Mouse (Mus musculus) CH12.LX (cell line): ENCODE results near the gene Ano8. TPM values are rescaled to one million over a fixed set of nuclear protein-coding genes. Genes with fewer than 3 reads are reported as not detected.

Experiments used
- DNase-seq: peaks from one replicate; pipeline ENCODE4 v3.0.0-alpha.2; 2013; ENCODE audit errors: extremely low read depth
- H3K27ac ChIP-seq: 2 replicates; pipeline ENCODE4 v1.5.1; 2012; ENCODE audit warnings: low read depth, mild to moderate bottlenecking, control low read depth, moderate library complexity; ENCODE audit not compliant: insufficient read depth
- H3K27me3 ChIP-seq: replicated peaks from 2 replicates; pipeline ENCODE3; 2012; ENCODE audit warnings: inconsistent platforms
- H3K36me3 ChIP-seq, 2 experiments: replicated peaks in 1 of 2; 2 replicates each; pipeline versions ENCODE3 to v1.6.1; 2012; ENCODE audit warnings: inconsistent platforms in 1 of 2, low read length in 1 of 2, mild to moderate bottlenecking in 1 of 2, mixed read lengths in 1 of 2, moderate library complexity in 1 of 2; ENCODE audit not compliant: control insufficient read depth in 1 of 2, insufficient read depth in 1 of 2
- H3K4me1 ChIP-seq, 2 experiments: 2 replicates each; pipeline ENCODE4 v1.6.1; 2012; ENCODE audit warnings: inconsistent platforms in 1 of 2, moderate library complexity in 1 of 2; ENCODE audit not compliant: insufficient read depth in 2 of 2, control insufficient read depth in 1 of 2
- H3K4me2 ChIP-seq: 2 replicates; pipeline ENCODE4 v1.6.1; 2012; ENCODE audit warnings: low read depth, mild to moderate bottlenecking, control low read depth; ENCODE audit not compliant: poor library complexity, insufficient read depth, severe bottlenecking
- H3K4me3 ChIP-seq, 3 experiments: fragments of 150-350 bp in 1 of 3; sonication (generic) in 1 of 3; replicated peaks in 1 of 3; 2 replicates each; pipeline versions ENCODE3 to v1.5.1; 2011 to 2012; ENCODE audit warnings: low read depth in 2 of 3, low read length in 2 of 3, mild to moderate bottlenecking in 2 of 3, moderate library complexity in 2 of 3, control low read depth in 1 of 3, improper control_type of control experiment in 1 of 3, inconsistent platforms in 1 of 3, mixed read lengths in 1 of 3; ENCODE audit not compliant: poor library complexity in 1 of 3
- H3K79me2 ChIP-seq: replicated peaks from 2 replicates; pipeline ENCODE4 v1.6.1; 2012; ENCODE audit warnings: mild to moderate bottlenecking, moderate library complexity; ENCODE audit not compliant: control insufficient read depth, poor library complexity, insufficient read depth, severe bottlenecking; ENCODE audit errors: extremely low read depth
- H3K9ac ChIP-seq: 2 replicates; pipeline ENCODE4 v1.6.1; 2012; ENCODE audit warnings: low read depth, mild to moderate bottlenecking, control low read depth, moderate library complexity; ENCODE audit not compliant: insufficient read depth
- H3K9me3 ChIP-seq: replicated peaks from 2 replicates; pipeline ENCODE3; 2012; ENCODE audit warnings: low read length, inconsistent platforms, mixed read lengths
- BHLHE40 ChIP-seq: IDR thresholded peaks from 2 replicates; pipeline ENCODE4 v1.6.1; 2011; ENCODE audit warnings: mild to moderate bottlenecking, low read depth, low read length, improper control_type of control experiment
- CHD1 ChIP-seq: IDR thresholded peaks from 2 replicates; pipeline ENCODE4 v1.6.1; 2012; ENCODE audit warnings: low read depth, low read length, improper control_type of control experiment, inconsistent platforms
- CHD2 ChIP-seq: IDR thresholded peaks from 2 replicates; pipeline ENCODE4 v1.6.1; 2011; ENCODE audit warnings: low read length, improper control_type of control experiment
- CTCF ChIP-seq, 2 experiments: IDR thresholded peaks in 1 of 2; conservative IDR thresholded peaks in 1 of 2; 2 replicates each; pipeline ENCODE4 v1.5.1; 2011 to 2012; ENCODE audit warnings: low read depth in 2 of 2, low read length in 2 of 2, improper control_type of control experiment in 1 of 2, inconsistent platforms in 1 of 2, mild to moderate bottlenecking in 1 of 2, moderate library complexity in 1 of 2
- ELF1 ChIP-seq: IDR thresholded peaks from 2 replicates; pipeline ENCODE4 v1.6.1; 2014; ENCODE audit warnings: low read depth, mild to moderate bottlenecking, inconsistent platforms, low read length, improper control_type of control experiment
- EP300 ChIP-seq: IDR thresholded peaks from 2 replicates; pipeline ENCODE4 v1.6.1; 2011; ENCODE audit warnings: low read length, improper control_type of control experiment
- ETS1 ChIP-seq: conservative IDR thresholded peaks from 2 replicates; pipeline ENCODE4 v1.6.1; 2012; ENCODE audit warnings: low read depth, mild to moderate bottlenecking, inconsistent platforms, low read length, improper control_type of control experiment, moderate library complexity
- GABPA ChIP-seq: IDR thresholded peaks from 2 replicates; pipeline ENCODE4 v1.6.1; 2012; ENCODE audit warnings: low read depth, low read length, improper control_type of control experiment, inconsistent platforms; ENCODE audit not compliant: insufficient replicate concordance
- HCFC1 ChIP-seq: IDR thresholded peaks from 2 replicates; pipeline ENCODE4 v1.6.1; 2012; ENCODE audit warnings: low read depth, mild to moderate bottlenecking, inconsistent platforms, low read length, improper control_type of control experiment
- IRF4 ChIP-seq: IDR thresholded peaks from 2 replicates; pipeline ENCODE4 v1.6.1; 2014; ENCODE audit warnings: low read depth, mild to moderate bottlenecking, inconsistent platforms, low read length, improper control_type of control experiment
- JUND ChIP-seq: conservative IDR thresholded peaks from 2 replicates; pipeline ENCODE4 v1.6.1; 2011; ENCODE audit warnings: low read depth, low read length, improper control_type of control experiment
- KAT2A ChIP-seq: IDR thresholded peaks from 2 replicates; pipeline ENCODE4 v1.6.1; 2012; ENCODE audit warnings: low read length, improper control_type of control experiment, inconsistent platforms; ENCODE audit not compliant: insufficient replicate concordance
- MAFK ChIP-seq: IDR thresholded peaks from 2 replicates; pipeline ENCODE4 v1.6.1; 2011; ENCODE audit warnings: low read length, improper control_type of control experiment; ENCODE audit not compliant: insufficient replicate concordance
- MAX ChIP-seq: IDR thresholded peaks from 2 replicates; pipeline ENCODE4 v1.6.1; 2011; ENCODE audit warnings: low read length, improper control_type of control experiment
- MEF2A ChIP-seq: IDR thresholded peaks from 2 replicates; pipeline ENCODE4 v1.6.1; 2014; ENCODE audit warnings: low read depth, mild to moderate bottlenecking, inconsistent platforms, low read length, improper control_type of control experiment, borderline replicate concordance
- MXI1 ChIP-seq: IDR thresholded peaks from 2 replicates; pipeline ENCODE4 v1.6.1; 2011; ENCODE audit warnings: mild to moderate bottlenecking, low read depth, low read length, improper control_type of control experiment
- MYC ChIP-seq: IDR thresholded peaks from 2 replicates; pipeline ENCODE4 v1.6.1; 2011; ENCODE audit warnings: low read depth, mild to moderate bottlenecking, improper control_type of control experiment, low read length
- NELFE ChIP-seq: IDR thresholded peaks from 2 replicates; pipeline ENCODE4 v1.6.1; 2011; ENCODE audit warnings: low read depth, low read length, improper control_type of control experiment
- NRF1 ChIP-seq: IDR thresholded peaks from 2 replicates; pipeline ENCODE4 v1.6.1; 2014; ENCODE audit warnings: low read depth, mild to moderate bottlenecking, inconsistent platforms, low read length, improper control_type of control experiment, moderate library complexity
- PAX5 ChIP-seq: IDR thresholded peaks from 2 replicates; pipeline ENCODE4 v1.6.1; 2012; ENCODE audit warnings: low read length, inconsistent platforms, mixed read lengths
- POLR2A ChIP-seq: IDR thresholded peaks from 2 replicates; pipeline ENCODE4 v1.6.1; 2011; ENCODE audit warnings: low read depth, mild to moderate bottlenecking, improper control_type of control experiment, low read length
- POLR2AphosphoS2 ChIP-seq: IDR thresholded peaks from 2 replicates; pipeline ENCODE4 v1.6.1; 2011; ENCODE audit warnings: low read depth, low read length, improper control_type of control experiment
- SIN3A ChIP-seq: IDR thresholded peaks from 2 replicates; pipeline ENCODE4 v1.6.1; 2012; ENCODE audit warnings: low read length, improper control_type of control experiment, inconsistent platforms
- SMC3 ChIP-seq: IDR thresholded peaks from 2 replicates; pipeline ENCODE4 v1.6.1; 2011; ENCODE audit warnings: low read depth, low read length, improper control_type of control experiment
- TBP ChIP-seq: conservative IDR thresholded peaks from 2 replicates; pipeline ENCODE4 v1.6.1; 2011; ENCODE audit warnings: low read depth, low read length, improper control_type of control experiment
- TCF12 ChIP-seq: IDR thresholded peaks from 2 replicates; pipeline ENCODE4 v1.6.1; 2014; ENCODE audit warnings: low read depth, mild to moderate bottlenecking, inconsistent platforms, low read length, improper control_type of control experiment
- UBTF ChIP-seq: IDR thresholded peaks from 2 replicates; pipeline ENCODE4 v1.6.1; 2012; ENCODE audit warnings: low read depth, mild to moderate bottlenecking, inconsistent platforms, low read length, improper control_type of control experiment, moderate library complexity
- USF1 ChIP-seq: IDR thresholded peaks from 2 replicates; pipeline ENCODE4 v1.6.1; 2014; ENCODE audit warnings: low read depth, mild to moderate bottlenecking, inconsistent platforms, low read length, improper control_type of control experiment
- USF2 ChIP-seq: conservative IDR thresholded peaks from 2 replicates; pipeline ENCODE4 v1.6.1; 2011; ENCODE audit warnings: low read depth, low read length, improper control_type of control experiment
- ZC3H11A ChIP-seq: IDR thresholded peaks from 2 replicates; pipeline ENCODE4 v1.6.1; 2012; ENCODE audit warnings: low read depth, mild to moderate bottlenecking, inconsistent platforms, low read length, improper control_type of control experiment
- ZKSCAN1 ChIP-seq: IDR thresholded peaks from 2 replicates; pipeline ENCODE4 v1.6.1; 2012; ENCODE audit warnings: low read depth, inconsistent platforms, low read length, improper control_type of control experiment, borderline replicate concordance
- ZMIZ1 ChIP-seq: IDR thresholded peaks from 2 replicates; pipeline ENCODE4 v1.6.1; 2012; ENCODE audit warnings: low read depth, mild to moderate bottlenecking, inconsistent platforms, low read length, improper control_type of control experiment
- ZNF384 ChIP-seq: IDR thresholded peaks from 2 replicates; pipeline ENCODE4 v1.6.1; 2012; ENCODE audit warnings: low read depth, low read length, improper control_type of control experiment, inconsistent platforms
- dilution Hi-C: fragments of 300-500 bp; cut with MboI; formaldehyde crosslinking; loops from 2 replicates; pipeline ENCODE4 v1.14.3; 2020; ENCODE audit warnings: low sequenced_read_pairs; ENCODE audit not compliant: extremely low pct_unique_long_range_greater_than_20kb, extremely low pct_ligation_motif_present
- in situ Hi-C: fragments of 300-500 bp; cut with MboI; formaldehyde crosslinking; loops from 3 replicates; pipeline ENCODE4 v1.14.3; 2019; ENCODE audit warnings: low sequenced_read_pairs, low pct_ligation_motif_present, low pct_unique_long_range_greater_than_20kb, mixed read lengths
- polyA plus RNA-seq: library from polyadenylated mRNA; unstranded; fragments of >175 nt; gene quantifications from 2 replicates; pipeline ENCODE4 v1.2.1, GENCODE M21; 2012; ENCODE audit warnings: low read depth; ENCODE audit not compliant: insufficient read length
- total RNA-seq, 2 experiments: library from RNA; depleted of rRNA; stranded (reverse); fragments of 300-350 nt in 1 of 2; fragments of >200 nt in 1 of 2; gene quantifications; 2 replicates each; pipeline ENCODE4 v1.2.3; 2012 to 2014

Gene Ano8
- total and polyA plus RNA-seq, 3 experiments = 1.8 to 6.7 (median 1.9) TPM

- no peak for DNase-seq
- H3K79me2 ChIP-seq = 0 out of 2 replicates have a peak, but pooled peaks cover 6% of the 10 kb centered on the region
- H3K9ac ChIP-seq = peak overlapping the region; percentile 30
- H3K27me3 ChIP-seq = no peaks in the 10 kb centered on the region
- peaks cover 8% of the 10 kb centered on the region in 2 experiments for H3K4me1 ChIP-seq
- H3K4me3 ChIP-seq = peak overlapping the region in 2 of 3 experiments; percentile 57 to 68
- H3K36me3 ChIP-seq = peaks cover 42 to 58% of the 10 kb centered on the region in 2 experiments
- dilution Hi-C loops (no loop called here), in situ Hi-C loops (no loop called here)
- H3K4me2 ChIP-seq = peak overlapping the region; percentile 64
- no peaks in the 10 kb centered on the region for H3K9me3 ChIP-seq
- TF ChIP-seq SIN3A (no peak), ETS1 (no peak), MXI1 (0 out of 2 replicates have a peak, but pooled peaks have one; percentile 52), MAX (no peak), GABPA (no peak), MAFK (no peak), HCFC1 (no peak), BHLHE40 (peak; percentile 85), ZNF384 (no peak), NRF1 (peak; percentile 23; the same call in 1 of the 2 replicates), IRF4 (no peak), CHD1 (no peak), MEF2A (no peak), UBTF (peak; percentile 85; the same call in 1 of the 2 replicates), SMC3 (no peak), ZC3H11A (no peak), ZMIZ1 (peak; percentile 65), MYC (no peak), NELFE (no peak), POLR2A (no peak; the same call in 1 of the 2 replicates), TCF12 (0 out of 2 replicates have a peak, but pooled peaks have one; percentile 13), USF2 (no peak), POLR2AphosphoS2 (peak; percentile 87), KAT2A (no peak), ZKSCAN1 (no peak), PAX5 (no peak), ELF1 (0 out of 2 replicates have a peak, but pooled peaks have one; percentile 45), EP300 (no peak), TBP (no peak), CTCF (conservative IDR thresholded peaks at IDR 0.05 in 1 of 2, IDR thresholded peaks at IDR 0.05 in 1 of 2; ENCODE audit: low read depth in 2 of 2, low read length in 2 of 2) (peak in 1 of 2 experiments; percentile 10; a peak in 2 of 4 replicates), USF1 (no peak), JUND (no peak), CHD2 (no peak)
- peak overlapping the region; percentile 79 for H3K27ac ChIP-seq
Observed at GRCm38 (mm10) chr8:71476099-71476940, 9.4 kb downstream of the Ano8 start.
